Comparison of ENCODE assay signal across 9 mouse cellular contexts in the genomic region with DNA sequence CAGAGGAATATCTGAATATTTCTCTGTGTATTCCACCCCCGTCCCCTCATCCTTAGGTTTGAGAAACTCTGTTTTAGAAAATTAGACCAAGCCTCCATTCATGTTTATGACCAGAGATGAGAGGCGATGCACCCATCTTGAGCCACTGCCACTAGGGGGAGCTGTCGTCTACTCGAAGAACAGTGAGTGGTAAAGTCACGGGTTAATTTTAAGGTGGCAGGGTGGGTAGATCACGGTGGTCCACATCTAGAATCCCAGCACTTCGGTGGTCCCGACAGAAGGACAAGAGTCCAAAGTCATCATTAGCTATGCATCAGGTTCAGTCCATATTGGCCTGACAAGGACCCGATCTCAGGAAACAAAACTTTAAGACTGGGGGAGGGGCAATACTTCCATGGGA. TPM values are rescaled to one million over a fixed set of nuclear protein-coding genes. Genes with fewer than 3 reads are reported as not detected.
DNase-seq lines count a peak whose midpoint lies in the region; ATAC-seq and TF ChIP-seq lines count a peak whose summit lies in the region.
"Had no signal": no experiment of that assay in that cellular context is flagged by ENCODE, and none has a peak within 500 bp of the region (broad histone marks: within the 10 kb centered on the region; RNA-seq: fewer than 3 reads in every experiment).

No protein-coding gene starts in this region.

- no peaks in the 10 kb centered on the region for H3K27me3 ChIP-seq in heart, adult 2 months (ENCODE audit: control insufficient read depth, insufficient read depth, low read length)
- no peaks in the 10 kb centered on the region; the same call in 1 of the 2 replicates for H3K27me3 ChIP-seq in heart, embryonic 12.5 days (replicated peaks)
- H3K27me3 ChIP-seq in midbrain, embryonic 11.5 days (ENCODE audit: control insufficient read depth, insufficient read depth, low read length): no peaks in the 10 kb centered on the region

- H3K4me1 ChIP-seq in heart, adult 2 months (ENCODE audit: control insufficient read depth, insufficient read depth, low read length): no peaks in the 10 kb centered on the region
- no peaks in the 10 kb centered on the region for H3K4me1 ChIP-seq in heart, embryonic 12.5 days (replicated peaks)
- H3K4me1 ChIP-seq in midbrain, embryonic 11.5 days (ENCODE audit: control insufficient read depth, insufficient read depth, low read length): no peaks in the 10 kb centered on the region
- H3K4me1 ChIP-seq: liver, embryonic 15.5 days had no signal

- H3K36me3 ChIP-seq in heart, adult 2 months (ENCODE audit: control insufficient read depth, insufficient read depth, low read length): no peaks in the 10 kb centered on the region
- H3K36me3 ChIP-seq in heart, embryonic 12.5 days: no peaks in the 10 kb centered on the region
- no peaks in the 10 kb centered on the region for H3K36me3 ChIP-seq in midbrain, embryonic 11.5 days (ENCODE audit: control insufficient read depth, insufficient read depth, low read length)
- H3K36me3 ChIP-seq: liver, embryonic 15.5 days had no signal

- 0 out of 2 replicates have a peak, but pooled peaks have one; percentile 39 for TF ChIP-seq EP300 in heart, adult 2 months (IDR thresholded peaks at IDR 0.05; ENCODE audit: insufficient read depth, low read depth, low read length)

- no peaks in the 10 kb centered on the region for H3K79me2 ChIP-seq in heart, adult 2 months (replicated peaks; ENCODE audit: control insufficient read depth, insufficient read depth, low read length)

- no peaks in the 10 kb centered on the region for H3K9me3 ChIP-seq in heart, embryonic 12.5 days (replicated peaks)
- no peaks in the 10 kb centered on the region for H3K9me3 ChIP-seq in midbrain, embryonic 11.5 days (ENCODE audit: control insufficient read depth, low read length)
- H3K9me3 ChIP-seq: liver, embryonic 15.5 days had no signal

- no peak for TF ChIP-seq POLR2A in heart, adult 2 months (IDR thresholded peaks at IDR 0.05; ENCODE audit: insufficient read depth, low read depth, low read length)

- no peak overlapping the region for H3K9ac ChIP-seq in heart, adult 2 months (ENCODE audit: low read depth, low read length)
- H3K9ac ChIP-seq in heart, embryonic 12.5 days: no peak overlapping the region
- no peak overlapping the region for H3K9ac ChIP-seq in midbrain, embryonic 11.5 days (ENCODE audit: low read length)
- H3K9ac ChIP-seq: liver, embryonic 15.5 days had no signal

- H3K4me2 ChIP-seq in heart, embryonic 12.5 days: no peak overlapping the region
- no peak overlapping the region for H3K4me2 ChIP-seq in midbrain, embryonic 11.5 days
- H3K4me2 ChIP-seq: liver, embryonic 15.5 days had no signal

- intact Hi-C loops in heart, adult 2 months (cut with DNase I): loop anchor here (1.0 to 2.0 kb wide), 3 partner anchors 44 to 134 kb away; partner anchors contain the start of genes Znrd1 and Znrd1as
- intact Hi-C loops in heart, postnatal 10 days (cut with DNase I): loop anchor here (1.0 to 5.0 kb wide), 3 partner anchors 22 to 133 kb away; partner anchors contain the start of genes Znrd1 and Znrd1as

- peak; percentile 28 to 67 for DNase-seq in heart, adult 2 months
- DNase-seq in adipocyte (ENCODE audit: low spot score): peak; percentile 64
- peak; percentile 76 for DNase-seq in embryo, embryonic 10 days (ENCODE audit: low spot score)
- peak; percentile 48 to 76 for DNase-seq in heart, postnatal 10 days
- peak; percentile 33 to 50 for DNase-seq in layer of hippocampus, postnatal 36 days
- DNase-seq in midbrain, embryonic 11.5 days (ENCODE audit: low spot score, missing footprints): peak; percentile 93
- peak; percentile 32 for DNase-seq in testis, postnatal 14 days (ENCODE audit: low spot score)

- no peak overlapping the region for H3K4me3 ChIP-seq in heart, adult 2 months
- no peak overlapping the region for H3K4me3 ChIP-seq in heart, embryonic 12.5 days
- no peak overlapping the region for H3K4me3 ChIP-seq in midbrain, embryonic 11.5 days (ENCODE audit: low read depth, low read length)
- H3K4me3 ChIP-seq: liver, embryonic 15.5 days had no signal

- peak; percentile 82 for TF ChIP-seq CTCF in heart, adult 2 months (IDR thresholded peaks at IDR 0.05)

- no peak for ATAC-seq in heart, embryonic 12.5 days (ENCODE audit: insufficient number of reproducible peaks, low FRiP score)
- peak; percentile 38; the same call in 1 of the 2 replicates for ATAC-seq in midbrain, embryonic 11.5 days (ENCODE audit: low FRiP score)

- no peak overlapping the region for H3K27ac ChIP-seq in heart, adult 2 months
- H3K27ac ChIP-seq in heart, embryonic 12.5 days (ENCODE audit: poor library complexity, severe bottlenecking): no peak overlapping the region
- no peak overlapping the region for H3K27ac ChIP-seq in midbrain, embryonic 11.5 days (ENCODE audit: low read depth, low read length)
- H3K27ac ChIP-seq: liver, embryonic 15.5 days had no signal

- WGBS in heart, adult 2 months: 12% methylated on average over 9 of the region's 9 CpGs
- 10% methylated on average over 9 of the region's 9 CpGs for WGBS in heart, embryonic 12.5 days
- 16% methylated on average over 9 of the region's 9 CpGs for WGBS in midbrain, embryonic 11.5 days

RNA-seq across cellular contexts. Expression of gene Trim31, which starts 17.2 kb away (rescaled TPM):
- total RNA-seq in heart, adult 2 months (2021): not detected
- not detected in 2 replicates for polyA plus RNA-seq in heart, adult 2 months (2012; rRNA removed)
- not detected in 2 replicates for polyA plus RNA-seq in heart, embryonic 12.5 days (2016; fragmentation: Nextera tagmentation; extraction: Ambion mirVana)
- total RNA-seq in heart, postnatal 10 days (2021): not detected
- not detected for total RNA-seq in layer of hippocampus, postnatal 36 days (2021)
- not detected in 2 replicates for polyA plus RNA-seq in midbrain, embryonic 11.5 days (2014; fragmentation: Nextera tagmentation; extraction: Ambion mirVana)
- polyA plus RNA-seq: liver, embryonic 15.5 days had no signal

RNA-seq across cellular contexts. Expression of gene Trim40, which starts 25.2 kb away (rescaled TPM):
- total RNA-seq in heart, adult 2 months (2021): not detected
- not detected in 2 replicates for polyA plus RNA-seq in heart, adult 2 months (2012; rRNA removed)
- polyA plus RNA-seq in heart, embryonic 12.5 days (2016; fragmentation: Nextera tagmentation; extraction: Ambion mirVana): not detected in 2 replicates
- not detected for total RNA-seq in heart, postnatal 10 days (2021)
- not detected for total RNA-seq in layer of hippocampus, postnatal 36 days (2021)
- polyA plus RNA-seq in midbrain, embryonic 11.5 days (2014; fragmentation: Nextera tagmentation; extraction: Ambion mirVana): not detected in 2 replicates
- polyA plus RNA-seq: liver, embryonic 15.5 days had no signal

RNA-seq across cellular contexts. Expression of gene Rnf39, which starts 27.6 kb away (rescaled TPM):
- total RNA-seq in heart, adult 2 months (2021): under 1 TPM; 0.77 to 0.81 TPM
- polyA plus RNA-seq in heart, adult 2 months (2012; rRNA removed): 0.64 and 1.00 TPM in 2 replicates
- not detected in 2 replicates for polyA plus RNA-seq in heart, embryonic 12.5 days (2016; fragmentation: Nextera tagmentation; extraction: Ambion mirVana)
- under 1 TPM; 0.22 to 0.43 TPM for total RNA-seq in heart, postnatal 10 days (2021)
- total RNA-seq in layer of hippocampus, postnatal 36 days (2021): 1 to 10 TPM; 4.4 to 7.3 TPM
- polyA plus RNA-seq in midbrain, embryonic 11.5 days (2014; fragmentation: Nextera tagmentation; extraction: Ambion mirVana): 0.46 TPM in 2 replicates

RNA-seq across cellular contexts. Expression of gene Ppp1r11, which starts 36.5 kb away (rescaled TPM):
- total RNA-seq in heart, adult 2 months (2021): 100 to 1,000 TPM in 1 of 2 experiments, 10 to 100 TPM in 1; 92.4 to 108 TPM
- polyA plus RNA-seq in heart, adult 2 months (2012; rRNA removed): 56.8 and 70.8 TPM in 2 replicates
- 83.2 and 83.8 TPM in 2 replicates for polyA plus RNA-seq in heart, embryonic 12.5 days (2016; fragmentation: Nextera tagmentation; extraction: Ambion mirVana)
- 10 to 100 TPM; 58.9 to 73.2 TPM for total RNA-seq in heart, postnatal 10 days (2021)
- total RNA-seq in layer of hippocampus, postnatal 36 days (2021): 100 to 1,000 TPM; 132 to 138 TPM
- polyA plus RNA-seq in midbrain, embryonic 11.5 days (2014; fragmentation: Nextera tagmentation; extraction: Ambion mirVana): 152 and 157 TPM in 2 replicates

RNA-seq across cellular contexts. Expression of gene Znrd1, which starts 43.3 kb away (rescaled TPM):
- total RNA-seq in heart, adult 2 months (2021): 10 to 100 TPM; 25.9 to 29.0 TPM
- 19.8 and 26.2 TPM in 2 replicates for polyA plus RNA-seq in heart, adult 2 months (2012; rRNA removed)
- polyA plus RNA-seq in heart, embryonic 12.5 days (2016; fragmentation: Nextera tagmentation; extraction: Ambion mirVana): 37.5 and 40.3 TPM in 2 replicates
- 10 to 100 TPM; 23.7 to 28.9 TPM for total RNA-seq in heart, postnatal 10 days (2021)
- total RNA-seq in layer of hippocampus, postnatal 36 days (2021): 10 to 100 TPM; 37.6 to 41.3 TPM
- polyA plus RNA-seq in midbrain, embryonic 11.5 days (2014; fragmentation: Nextera tagmentation; extraction: Ambion mirVana): 83.5 and 86.7 TPM in 2 replicates

Comparison
In these comparisons a context has a peak if more than half of its experiments do, and no peak if none do; other contexts are left out.
1. DNase-seq: peak in every context shown above with its lines; median percentile 93 in midbrain, embryonic 11.5 days; 76 in embryo, embryonic 10 days; 64 in adipocyte; 62 in heart, postnatal 10 days; 48 in heart, adult 2 months; 42 in layer of hippocampus, postnatal 36 days; 32 in testis, postnatal 14 days.